Mouse (Mus musculus) embryonic fibroblast, embryonic 13.5 days (primary cell): ENCODE measurements at regions not wholly inside any gene's neighbourhood (a gene's known extent, or its start where the extent isn't known, plus 50 kb on each side); places are given as distances from the start of the nearest gene placed in this dataset.

Source experiments
- CTCF ChIP-seq: IDR thresholded peaks from 2 replicates; pipeline ENCODE4 v1.5.1; 2011; ENCODE audit warnings: mild to moderate bottlenecking, control low read depth, low read length, moderate library complexity, borderline replicate concordance; ENCODE audit not compliant: insufficient read depth
- POLR2A ChIP-seq: IDR thresholded peaks from 2 replicates; pipeline ENCODE4 v1.6.1; 2011; ENCODE audit warnings: low read depth, mild to moderate bottlenecking, control low read depth, low read length, moderate library complexity

GRCm38 (mm10) chr4:142664781-142665180 is 425.6 kb upstream of the Kazn start:
- TF ChIP-seq CTCF (no peak), POLR2A (no peak)
